In genomic region chr1:135148476-135148875, GRCm38 (mm10) we compare ENCODE assay signal across 8 mouse cellular contexts. TPM values are rescaled to one million over a fixed set of nuclear protein-coding genes. Genes with fewer than 3 reads are reported as not detected.
A peak's percentile ranks its signal among the peaks of the same experiment; 100 is the strongest.
DNase-seq lines count a peak whose midpoint lies in the region; ATAC-seq and TF ChIP-seq lines count a peak whose summit lies in the region.

No protein-coding gene starts in this region.

- H3K9ac ChIP-seq in liver, adult 2 months (ENCODE audit: low read depth, low read length): no peak overlapping the region
- peak overlapping the region; percentile 95; the same call in 1 of the 2 replicates for H3K9ac ChIP-seq in embryonic facial prominence, embryonic 14.5 days (ENCODE audit: low read depth, low read length)
- peak overlapping the region; percentile 80 for H3K9ac ChIP-seq in intestine, embryonic 16.5 days (ENCODE audit: low read depth, low read length)
- H3K9ac ChIP-seq in neural tube, embryonic 12.5 days: peak overlapping the region; percentile 91

- H3K27ac ChIP-seq in liver, adult 2 months (replicated peaks; ENCODE audit: insufficient read depth, low read depth, low read length): no peak overlapping the region
- peak overlapping the region; percentile 95; the same call in 1 of the 2 replicates for H3K27ac ChIP-seq in embryonic facial prominence, embryonic 14.5 days (replicated peaks; ENCODE audit: low read depth, low read length)
- H3K27ac ChIP-seq in intestine, embryonic 16.5 days (ENCODE audit: low read length): no peak overlapping the region
- H3K27ac ChIP-seq in neural tube, embryonic 12.5 days: no peak overlapping the region

- DNase-seq in liver, adult 2 months (ENCODE audit: extremely low read depth, low read depth, low spot score): no peak
- DNase-seq in liver: no peak
- DNase-seq in embryonic facial prominence, embryonic 14.5 days (ENCODE audit: low spot score): peak; percentile 43
- DNase-seq in natural killer cell, adult 2 months (ENCODE audit: low spot score in 2 of 2): no peak
- no peak for DNase-seq in right cerebral cortex, postnatal 4 days
- no peak for DNase-seq in cerebellum, postnatal 14 days

- WGBS in liver, adult 2 months: 86% methylated on average over 4 of the region's 4 CpGs
- WGBS in embryonic facial prominence, embryonic 14.5 days: 63% methylated on average over 4 of the region's 4 CpGs
- 74% methylated on average over 4 of the region's 4 CpGs for WGBS in intestine, embryonic 16.5 days
- WGBS in neural tube, embryonic 12.5 days: 87% methylated on average over 4 of the region's 4 CpGs

- no peaks in the 10 kb centered on the region for H3K27me3 ChIP-seq in liver, adult 2 months (ENCODE audit: control insufficient read depth, insufficient read depth, low read length)
- no peaks in the 10 kb centered on the region for H3K27me3 ChIP-seq in embryonic facial prominence, embryonic 14.5 days (replicated peaks; ENCODE audit: control insufficient read depth, insufficient read depth, low read length)
- peaks cover 4% of the 10 kb centered on the region; the same call in 1 of the 2 replicates for H3K27me3 ChIP-seq in intestine, embryonic 16.5 days (replicated peaks; ENCODE audit: control insufficient read depth, insufficient read depth, low read length)
- peaks cover 7% of the 10 kb centered on the region; the same call in 1 of the 2 replicates for H3K27me3 ChIP-seq in neural tube, embryonic 12.5 days (replicated peaks)

- H3K79me2 ChIP-seq in liver, adult 2 months (ENCODE audit: control insufficient read depth, insufficient read depth, low read length): peaks cover 11% of the 10 kb centered on the region; the same call in 1 of the 2 replicates

- ATAC-seq in embryonic facial prominence, embryonic 14.5 days (ENCODE audit: low read depth): no peak
- ATAC-seq in intestine, embryonic 16.5 days: no peak
- no peak for ATAC-seq in neural tube, embryonic 12.5 days (ENCODE audit: low FRiP score, low read depth)

- peak overlapping the region; percentile 75 for H3K4me2 ChIP-seq in embryonic facial prominence, embryonic 14.5 days (ENCODE audit: low read depth, low read length)
- H3K4me2 ChIP-seq in intestine, embryonic 16.5 days (ENCODE audit: low read depth, low read length): peak overlapping the region; percentile 85
- H3K4me2 ChIP-seq in neural tube, embryonic 12.5 days (replicated peaks): peak overlapping the region; percentile 82

- H3K36me3 ChIP-seq in liver, adult 2 months (ENCODE audit: control insufficient read depth, insufficient read depth, low read length): no peaks in the 10 kb centered on the region
- H3K36me3 ChIP-seq in embryonic facial prominence, embryonic 14.5 days (ENCODE audit: control insufficient read depth, insufficient read depth, low read length): 0 out of 2 replicates have a peak, but pooled peaks cover 3% of the 10 kb centered on the region
- 0 out of 2 replicates have a peak, but pooled peaks cover 4% of the 10 kb centered on the region for H3K36me3 ChIP-seq in intestine, embryonic 16.5 days (ENCODE audit: control insufficient read depth, insufficient read depth, low read length)
- no peaks in the 10 kb centered on the region; the same call in 1 of the 2 replicates for H3K36me3 ChIP-seq in neural tube, embryonic 12.5 days

- TF ChIP-seq CTCF in liver, adult 2 months (IDR thresholded peaks at IDR 0.05; ENCODE audit: low read depth, low read length): no peak

- 0 out of 2 replicates have a peak, but pooled peaks cover 5% of the 10 kb centered on the region for H3K4me1 ChIP-seq in liver, adult 2 months (ENCODE audit: control insufficient read depth, insufficient read depth, low read length)
- peaks cover 14% of the 10 kb centered on the region for H3K4me1 ChIP-seq in embryonic facial prominence, embryonic 14.5 days (ENCODE audit: control insufficient read depth, insufficient read depth, low read length)
- peaks cover 27% of the 10 kb centered on the region for H3K4me1 ChIP-seq in intestine, embryonic 16.5 days (ENCODE audit: control insufficient read depth, insufficient read depth, low read length)
- H3K4me1 ChIP-seq in neural tube, embryonic 12.5 days: peaks cover 16% of the 10 kb centered on the region

- peak overlapping the region; percentile 25; the same call in 1 of the 2 replicates for H3K4me3 ChIP-seq in liver, adult 2 months (ENCODE audit: insufficient read depth, low read depth, low read length)
- H3K4me3 ChIP-seq in embryonic facial prominence, embryonic 14.5 days (ENCODE audit: low read depth, low read length): peak overlapping the region; percentile 98
- peak overlapping the region; percentile 66 for H3K4me3 ChIP-seq in intestine, embryonic 16.5 days (ENCODE audit: low read length)
- peak overlapping the region; percentile 92 for H3K4me3 ChIP-seq in neural tube, embryonic 12.5 days

- TF ChIP-seq POLR2A in liver, adult 2 months (IDR thresholded peaks at IDR 0.05; ENCODE audit: extremely low read depth, insufficient read depth, low read length): no peak

- H3K9me3 ChIP-seq in embryonic facial prominence, embryonic 14.5 days (ENCODE audit: control insufficient read depth, low read length): no peaks in the 10 kb centered on the region
- H3K9me3 ChIP-seq in intestine, embryonic 16.5 days (ENCODE audit: control insufficient read depth, low read length): no peaks in the 10 kb centered on the region
- no peaks in the 10 kb centered on the region for H3K9me3 ChIP-seq in neural tube, embryonic 12.5 days

RNA-seq across cellular contexts. Expression of gene Arl8a, which starts 1.9 kb away (rescaled TPM):
- 3.2 and 5.4 TPM in 2 replicates for total RNA-seq in liver, adult 2 months (2014; rRNA removed)
- polyA plus RNA-seq in liver, adult 2 months (2012; rRNA removed): 13.1 and 15.2 TPM in 2 replicates
- polyA plus RNA-seq in embryonic facial prominence, embryonic 14.5 days (2014; fragmentation: Nextera tagmentation; extraction: Ambion mirVana): 73.8 and 74.7 TPM in 2 replicates
- 21.4 and 56.5 TPM in 2 replicates for polyA plus RNA-seq in intestine, embryonic 16.5 days (2015; fragmentation: Nextera tagmentation; extraction: Ambion mirVana)
- 185 and 197 TPM in 2 replicates for polyA plus RNA-seq in neural tube, embryonic 12.5 days (2016; fragmentation: Nextera tagmentation; extraction: Ambion mirVana)

RNA-seq across cellular contexts. Expression of gene Ptpn7, which starts 16.0 kb away (rescaled TPM):
- 0.28 and 0.54 TPM in 2 replicates for total RNA-seq in liver, adult 2 months (2014; rRNA removed)
- polyA plus RNA-seq in liver, adult 2 months (2012; rRNA removed): 0.44 and 1.4 TPM in 2 replicates
- polyA plus RNA-seq in embryonic facial prominence, embryonic 14.5 days (2014; fragmentation: Nextera tagmentation; extraction: Ambion mirVana): 2.1 and 2.7 TPM in 2 replicates
- 2.2 and 2.9 TPM in 2 replicates for polyA plus RNA-seq in intestine, embryonic 16.5 days (2015; fragmentation: Nextera tagmentation; extraction: Ambion mirVana)
- polyA plus RNA-seq in neural tube, embryonic 12.5 days (2016; fragmentation: Nextera tagmentation; extraction: Ambion mirVana): 1.1 and 1.2 TPM in 2 replicates

RNA-seq across cellular contexts. Expression of gene Gpr37l1, which starts 19.0 kb away (rescaled TPM):
- 0.07 TPM in 1 of 2 replicates, not detected in the other for total RNA-seq in liver, adult 2 months (2014; rRNA removed)
- 0.04 TPM in 1 of 2 replicates, not detected in the other for polyA plus RNA-seq in liver, adult 2 months (2012; rRNA removed)
- 0.34 and 0.47 TPM in 2 replicates for polyA plus RNA-seq in embryonic facial prominence, embryonic 14.5 days (2014; fragmentation: Nextera tagmentation; extraction: Ambion mirVana)
- 0.71 and 0.77 TPM in 2 replicates for polyA plus RNA-seq in intestine, embryonic 16.5 days (2015; fragmentation: Nextera tagmentation; extraction: Ambion mirVana)
- polyA plus RNA-seq in neural tube, embryonic 12.5 days (2016; fragmentation: Nextera tagmentation; extraction: Ambion mirVana): 0.11 and 0.16 TPM in 2 replicates

RNA-seq across cellular contexts. Expression of gene Lgr6, which starts 43.4 kb away (rescaled TPM):
- total RNA-seq in liver, adult 2 months (2014; rRNA removed): under 0.01 TPM in 2 replicates
- polyA plus RNA-seq in liver, adult 2 months (2012; rRNA removed): 0.05 TPM in 1 of 2 replicates, not detected in the other
- polyA plus RNA-seq in embryonic facial prominence, embryonic 14.5 days (2014; fragmentation: Nextera tagmentation; extraction: Ambion mirVana): 7.0 and 7.5 TPM in 2 replicates
- 0.43 and 0.44 TPM in 2 replicates for polyA plus RNA-seq in intestine, embryonic 16.5 days (2015; fragmentation: Nextera tagmentation; extraction: Ambion mirVana)
- polyA plus RNA-seq in neural tube, embryonic 12.5 days (2016; fragmentation: Nextera tagmentation; extraction: Ambion mirVana): 0.96 and 1.1 TPM in 2 replicates

Comparison
In these comparisons a context has a peak if more than half of its experiments do, and no peak if none do; other contexts are left out.
1. H3K4me3 ChIP-seq: peak in every context shown above with its lines; median percentile 98 in embryonic facial prominence, embryonic 14.5 days; 92 in neural tube, embryonic 12.5 days; 66 in intestine, embryonic 16.5 days; 25 in liver, adult 2 months.